ENCODE assay signal across 12 mouse cellular contexts in genomic region chr5:135852421-135852820, GRCm38 (mm10). TPM values are rescaled to one million over a fixed set of nuclear protein-coding genes. Genes with fewer than 3 reads are reported as not detected.
A peak's percentile ranks its signal among the peaks of the same experiment; 100 is the strongest.
DNase-seq lines count a peak whose midpoint lies in the region; ATAC-seq and TF ChIP-seq lines count a peak whose summit lies in the region.
"Had no signal": no experiment of that assay in that cellular context is flagged by ENCODE, and none has a peak within 500 bp of the region (broad histone marks: within the 10 kb centered on the region; RNA-seq: fewer than 3 reads in every experiment).

No protein-coding gene starts in this region.

- no peak for DNase-seq in heart, embryonic 10.5 days (ENCODE audit: low spot score)
- no peak for DNase-seq in heart, postnatal 14 days
- peak; percentile 52 for DNase-seq in embryo, embryonic 11 days
- DNase-seq in midbrain, embryonic 11.5 days (ENCODE audit: low spot score, missing footprints) = peak; percentile 89
- no peak for DNase-seq in spleen, postnatal 4 days (ENCODE audit: low spot score in 2 of 2)
- DNase-seq in thymus, postnatal 10 days (ENCODE audit: low spot score in 2 of 2) = no peak
- DNase-seq: cerebellum, adult 2 months; lung, postnatal 36 days had no signal

- no peak for TF ChIP-seq CTCF in E14TG2a.4 (conservative IDR thresholded peaks at IDR 0.05; ENCODE audit: low read length)

- H3K9me3 ChIP-seq in heart, embryonic 10.5 days = no peaks in the 10 kb centered on the region
- no peaks in the 10 kb centered on the region for H3K9me3 ChIP-seq in E14TG2a.4 (ENCODE audit: low read length)
- H3K9me3 ChIP-seq in midbrain, embryonic 11.5 days (ENCODE audit: control insufficient read depth, low read length) = no peaks in the 10 kb centered on the region
- H3K9me3 ChIP-seq: heart, embryonic 15.5 days; limb, embryonic 15.5 days had no signal

- H3K9ac ChIP-seq in midbrain, embryonic 11.5 days (ENCODE audit: low read length) = peak overlapping the region; percentile 17
- H3K9ac ChIP-seq: heart, embryonic 15.5 days; limb, embryonic 15.5 days had no signal

- no peak overlapping the region for H3K27ac ChIP-seq in heart, embryonic 10.5 days
- H3K27ac ChIP-seq in midbrain, embryonic 11.5 days (ENCODE audit: low read depth, low read length) = no peak overlapping the region
- H3K27ac ChIP-seq: heart, embryonic 15.5 days; limb, embryonic 15.5 days had no signal

- ATAC-seq in midbrain, embryonic 11.5 days (ENCODE audit: low FRiP score) = peak; percentile 9; the same call in 1 of the 2 replicates
- ATAC-seq in monocyte, adult 5-6 weeks (replicated peaks; ENCODE audit: insufficient number of reproducible peaks, low FRiP score, low TSS enrichment, poor library complexity, severe bottlenecking) = no peak

- peak overlapping the region; percentile 31; the same call in 1 of the 2 replicates for H3K4me3 ChIP-seq in heart, embryonic 10.5 days
- peak overlapping the region; percentile 79 for H3K4me3 ChIP-seq in E14TG2a.4 (replicated peaks; ENCODE audit: low read length)
- peak overlapping the region; percentile 19 for H3K4me3 ChIP-seq in midbrain, embryonic 11.5 days (ENCODE audit: low read depth, low read length)
- H3K4me3 ChIP-seq: heart, embryonic 15.5 days; limb, embryonic 15.5 days had no signal

- H3K27me3 ChIP-seq in heart, embryonic 10.5 days (ENCODE audit: insufficient read depth, poor library complexity, severe bottlenecking) = peaks cover 90% of the 10 kb centered on the region
- H3K27me3 ChIP-seq in E14TG2a.4 (ENCODE audit: insufficient read depth, low read length) = peaks cover 60% of the 10 kb centered on the region
- peaks cover 35% of the 10 kb centered on the region for H3K27me3 ChIP-seq in midbrain, embryonic 11.5 days (ENCODE audit: control insufficient read depth, insufficient read depth, low read length)

- H3K4me2 ChIP-seq in midbrain, embryonic 11.5 days = peak overlapping the region; percentile 39
- H3K4me2 ChIP-seq: heart, embryonic 15.5 days; limb, embryonic 15.5 days had no signal

- WGBS in heart, embryonic 10.5 days = under 1% methylated on average over 10 of the region's 10 CpGs
- WGBS in midbrain, embryonic 11.5 days = 2% methylated on average over 10 of the region's 10 CpGs

- H3K36me3 ChIP-seq in heart, embryonic 10.5 days = no peaks in the 10 kb centered on the region
- no peaks in the 10 kb centered on the region for H3K36me3 ChIP-seq in E14TG2a.4 (ENCODE audit: insufficient read depth, low read length)
- H3K36me3 ChIP-seq in midbrain, embryonic 11.5 days (ENCODE audit: control insufficient read depth, insufficient read depth, low read length) = no peaks in the 10 kb centered on the region
- H3K36me3 ChIP-seq: heart, embryonic 15.5 days; limb, embryonic 15.5 days had no signal

- peaks cover 18% of the 10 kb centered on the region for H3K4me1 ChIP-seq in heart, embryonic 10.5 days
- peaks cover 46% of the 10 kb centered on the region for H3K4me1 ChIP-seq in E14TG2a.4 (replicated peaks; ENCODE audit: low read depth, low read length)
- H3K4me1 ChIP-seq in midbrain, embryonic 11.5 days (ENCODE audit: control insufficient read depth, insufficient read depth, low read length) = peaks cover 23% of the 10 kb centered on the region

- intact Hi-C loops in heart, postnatal 14 days (cut with DNase I) = no loop called here

RNA-seq across cellular contexts. Expression of gene Hspb1, which starts 35.3 kb away (rescaled TPM):
- 655 and 948 TPM in 2 replicates for polyA plus RNA-seq in heart, embryonic 10.5 days (2016; fragmentation: Nextera tagmentation; extraction: Ambion mirVana)
- 100 to 1,000 TPM; 271 to 306 TPM for total RNA-seq in heart, postnatal 14 days (2021)
- 8.7 and 9.9 TPM in 2 replicates for polyA plus RNA-seq in midbrain, embryonic 11.5 days (2014; fragmentation: Nextera tagmentation; extraction: Ambion mirVana)
- total RNA-seq in monocyte, adult 5-6 weeks (2017) = 1.9 TPM in 1 of 3 replicates, not detected in the others

RNA-seq across cellular contexts. Expression of gene Srrm3, which starts 45.7 kb away (rescaled TPM):
- 0.26 TPM in 1 of 2 replicates, not detected in the other for polyA plus RNA-seq in heart, embryonic 10.5 days (2016; fragmentation: Nextera tagmentation; extraction: Ambion mirVana)
- total RNA-seq in heart, postnatal 14 days (2021) = under 1 TPM in 1 of 2 experiments, not detected in 1; 0.10 TPM
- polyA plus RNA-seq in midbrain, embryonic 11.5 days (2014; fragmentation: Nextera tagmentation; extraction: Ambion mirVana) = 19.0 and 20.7 TPM in 2 replicates
- not detected in 3 replicates for total RNA-seq in monocyte, adult 5-6 weeks (2017)

Comparison
In these comparisons a context has a peak if more than half of its experiments do, and no peak if none do; other contexts are left out.
1. DNase-seq: peak in embryo, embryonic 11 days (single experiment) and midbrain, embryonic 11.5 days (single experiment); none in heart, embryonic 10.5 days (single experiment), heart, postnatal 14 days (0 of 2), spleen, postnatal 4 days (0 of 2) and thymus, postnatal 10 days (0 of 2).
2. H3K4me3 ChIP-seq: peak in every context shown above with its lines; median percentile 79 in E14TG2a.4; 31 in heart, embryonic 10.5 days; 19 in midbrain, embryonic 11.5 days.
3. RNA of gene Hspb1, which starts 35.3 kb away (total RNA-seq): 271 to 306 TPM in heart, postnatal 14 days; 1.9 TPM in monocyte, adult 5-6 weeks; every median in the first group is over 10 times any median in the second.